Comparison of ENCODE assay signal across 11 mouse cellular contexts in genomic region chr2:155574700-155575099, GRCm38 (mm10). TPM values are rescaled to one million over a fixed set of nuclear protein-coding genes. Genes with fewer than 3 reads are reported as not detected.
DNase-seq lines count a peak whose midpoint lies in the region; ATAC-seq lines count a peak whose summit lies in the region.
"Had no signal": no experiment of that assay in that cellular context is flagged by ENCODE, and none has a peak within 500 bp of the region (broad histone marks: within the 10 kb centered on the region; RNA-seq: fewer than 3 reads in every experiment).

No protein-coding gene starts in this region.

- no peaks in the 10 kb centered on the region for H3K36me3 ChIP-seq in kidney, embryonic 14.5 days (ENCODE audit: control insufficient read depth, insufficient read depth, low read length)
- H3K36me3 ChIP-seq: neural tube, embryonic 12.5 days had no signal

- H3K4me3 ChIP-seq in kidney, embryonic 14.5 days (ENCODE audit: low read length), result no peak overlapping the region
- H3K4me3 ChIP-seq: forebrain, embryonic 13.5 days; neural tube, embryonic 12.5 days had no signal

- H3K4me2 ChIP-seq in kidney, embryonic 14.5 days (replicated peaks; ENCODE audit: low read depth, low read length), result no peak overlapping the region
- H3K4me2 ChIP-seq: forebrain, embryonic 13.5 days; neural tube, embryonic 12.5 days had no signal

- no peak overlapping the region for H3K9ac ChIP-seq in kidney, embryonic 14.5 days (ENCODE audit: low read depth, low read length)
- H3K9ac ChIP-seq: forebrain, embryonic 13.5 days; neural tube, embryonic 12.5 days had no signal

- no peak overlapping the region for H3K27ac ChIP-seq in kidney, embryonic 14.5 days (ENCODE audit: low read depth, low read length)
- H3K27ac ChIP-seq: forebrain, embryonic 13.5 days; macrophage; neural tube, embryonic 12.5 days had no signal

- peak; percentile 93 for DNase-seq in kidney, adult 11 months
- peak; percentile 62 to 66 for DNase-seq in cerebellum, adult 18-20 months
- DNase-seq in cerebellum, postnatal 36 days, result peak; percentile 55 to 73
- DNase-seq in layer of hippocampus, adult 8-10 months (ENCODE audit: low spot score in 2 of 2), result peak; percentile 41 to 44
- no peak for DNase-seq in natural killer cell, adult 2 months (ENCODE audit: low spot score in 2 of 2)
- no peak for DNase-seq in urinary bladder, postnatal 4 days (ENCODE audit: low spot score in 2 of 2)

- no peaks in the 10 kb centered on the region for H3K9me3 ChIP-seq in kidney, embryonic 14.5 days (ENCODE audit: control insufficient read depth, low read length)
- H3K9me3 ChIP-seq: forebrain, embryonic 13.5 days; neural tube, embryonic 12.5 days had no signal

- H3K27me3 ChIP-seq in kidney, embryonic 14.5 days (ENCODE audit: control insufficient read depth, insufficient read depth, low read length), result no peaks in the 10 kb centered on the region
- H3K27me3 ChIP-seq: forebrain, embryonic 13.5 days; neural tube, embryonic 12.5 days had no signal

- ATAC-seq in kidney, embryonic 14.5 days (ENCODE audit: low FRiP score, low TSS enrichment), result no peak
- no peak for ATAC-seq in megakaryocyte-erythroid progenitor cell, adult 5-6 weeks (replicated peaks; ENCODE audit: low FRiP score, low TSS enrichment, poor library complexity, severe bottlenecking)
- ATAC-seq: forebrain, embryonic 13.5 days had no signal

- WGBS in kidney, embryonic 14.5 days, result 91% methylated on average over 4 of the region's 4 CpGs

- H3K4me1 ChIP-seq in kidney, embryonic 14.5 days (ENCODE audit: control insufficient read depth, insufficient read depth, low read length), result no peaks in the 10 kb centered on the region
- H3K4me1 ChIP-seq: neural tube, embryonic 12.5 days had no signal

RNA-seq across cellular contexts. Expression of gene Gss, which starts 17.9 kb away (rescaled TPM):
- polyA plus RNA-seq in kidney, embryonic 14.5 days (2014; fragmentation: Nextera tagmentation; extraction: Ambion mirVana), result 25.0 and 29.8 TPM in 2 replicates
- 10 to 100 TPM; 21.4 to 26.8 (median 22.2) TPM for total RNA-seq in layer of hippocampus, adult 8-10 months (2022)
- 20.2 and 27.0 TPM in 2 replicates for total RNA-seq in megakaryocyte-erythroid progenitor cell, adult 5-6 weeks (2014; fragmentation: Nextera tagmentation)
- total RNA-seq in megakaryocyte-erythroid progenitor cell, adult 5-6 weeks (2017), result 18.9 and 23.2 TPM in 2 replicates

RNA-seq across cellular contexts. Expression of gene Myh7b, which starts 36.3 kb away (rescaled TPM):
- 0.96 and 2.1 TPM in 2 replicates for polyA plus RNA-seq in kidney, embryonic 14.5 days (2014; fragmentation: Nextera tagmentation; extraction: Ambion mirVana)
- total RNA-seq in layer of hippocampus, adult 8-10 months (2022), result 1 to 10 TPM; 2.6 to 6.0 (median 4.5) TPM
- not detected in 2 replicates for total RNA-seq in megakaryocyte-erythroid progenitor cell, adult 5-6 weeks (2014; fragmentation: Nextera tagmentation)
- not detected in 2 replicates for total RNA-seq in megakaryocyte-erythroid progenitor cell, adult 5-6 weeks (2017)
- polyA plus RNA-seq: macrophage had no signal

RNA-seq across cellular contexts. Expression of gene Ggt7, which starts 56.7 kb away (rescaled TPM):
- 1.1 and 1.9 TPM in 2 replicates for polyA plus RNA-seq in kidney, embryonic 14.5 days (2014; fragmentation: Nextera tagmentation; extraction: Ambion mirVana)
- 100 to 1,000 TPM; 112 to 119 (median 115) TPM for total RNA-seq in layer of hippocampus, adult 8-10 months (2022)
- total RNA-seq in megakaryocyte-erythroid progenitor cell, adult 5-6 weeks (2014; fragmentation: Nextera tagmentation), result not detected in 2 replicates
- not detected in 2 replicates for total RNA-seq in megakaryocyte-erythroid progenitor cell, adult 5-6 weeks (2017)
- polyA plus RNA-seq: macrophage had no signal

RNA-seq across cellular contexts. Expression of gene Acss2, which starts 57.0 kb away (rescaled TPM):
- 5.5 and 10.0 TPM in 2 replicates for polyA plus RNA-seq in kidney, embryonic 14.5 days (2014; fragmentation: Nextera tagmentation; extraction: Ambion mirVana)
- 10 to 100 TPM; 61.2 to 72.6 (median 61.8) TPM for total RNA-seq in layer of hippocampus, adult 8-10 months (2022)
- 33.7 and 36.7 TPM in 2 replicates for total RNA-seq in megakaryocyte-erythroid progenitor cell, adult 5-6 weeks (2014; fragmentation: Nextera tagmentation)
- 27.4 and 37.7 TPM in 2 replicates for total RNA-seq in megakaryocyte-erythroid progenitor cell, adult 5-6 weeks (2017)

Comparison
In these comparisons a context has a peak if more than half of its experiments do, and no peak if none do; other contexts are left out.
1. DNase-seq: peak in kidney, adult 11 months (single experiment), cerebellum, adult 18-20 months (2 of 2), cerebellum, postnatal 36 days (2 of 2) and layer of hippocampus, adult 8-10 months (2 of 2); none in natural killer cell, adult 2 months (0 of 2) and urinary bladder, postnatal 4 days (0 of 2).
2. RNA of gene Ggt7, which starts 56.7 kb away (total RNA-seq): 112 to 119 TPM in layer of hippocampus, adult 8-10 months; not detected in megakaryocyte-erythroid progenitor cell, adult 5-6 weeks; every median in the first group is over 100 times any median in the second.